Mouse (Mus musculus): Measurements from ENCODE around the gene Cux2.

Gene Cux2

GRCm38 (mm10) chr5:121968416-121968815 is 81.5 kb downstream of the Cux2 start:
- in situ Hi-C loops (cut with MboI; ENCODE audit: low sequenced_read_pairs): no loop called here

DNA sequence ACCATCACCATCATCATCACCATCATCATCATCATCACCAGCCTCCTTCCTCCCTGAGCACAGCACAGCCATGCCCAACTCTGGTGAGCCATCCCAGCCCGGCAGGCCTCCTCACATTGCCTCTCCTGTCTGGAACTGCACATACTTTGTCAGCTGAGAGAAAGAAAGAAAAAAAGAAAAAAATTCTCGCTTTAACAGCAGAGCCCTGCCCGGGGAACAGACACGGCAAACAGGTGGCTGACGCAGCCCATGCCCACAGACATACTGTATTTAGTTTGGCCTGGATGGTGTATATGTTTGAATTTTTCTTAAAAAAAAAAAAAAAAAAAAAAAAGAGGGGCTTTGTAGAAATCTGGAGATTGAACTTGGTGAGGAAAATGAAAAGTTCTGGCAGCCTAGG is 82.4 kb downstream of the Cux2 start:
- in situ Hi-C loops (cut with MboI; ENCODE audit: low sequenced_read_pairs): no loop called here

- in situ Hi-C loops (cut with MboI; ENCODE audit: low sequenced_read_pairs): no loop called here
Measured at GRCm38 (mm10) chr5:121966940-121967339, 83.0 kb downstream of the Cux2 start.

DNA sequence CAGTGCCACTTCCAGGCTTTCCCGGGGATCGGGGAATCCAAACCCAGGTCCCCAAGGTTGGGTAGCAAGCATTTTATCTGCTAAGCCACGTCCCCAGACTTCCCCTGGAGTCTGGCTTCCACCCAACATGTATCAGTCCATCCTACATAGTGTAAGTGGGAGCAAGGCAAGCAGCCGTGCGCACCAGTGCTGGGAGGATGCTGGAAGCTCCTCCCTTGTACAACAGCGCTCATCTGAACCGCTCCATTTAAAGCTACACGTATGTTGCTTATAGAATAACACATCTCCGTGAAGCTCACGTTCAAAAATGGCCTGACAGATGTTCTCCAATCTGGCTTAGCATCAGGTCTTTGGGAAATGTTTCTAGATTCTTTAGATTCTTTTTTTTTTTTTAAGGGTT is 86.9 kb downstream of the Cux2 start:
- in situ Hi-C loops (cut with MboI; ENCODE audit: low sequenced_read_pairs): no loop called here

GRCm38 (mm10) chr5:121962359-121962758 is 87.5 kb downstream of the Cux2 start:
- in situ Hi-C loops (cut with MboI; ENCODE audit: low sequenced_read_pairs): no loop called here

GRCm38 (mm10) chr5:121961256-121961655 is 88.6 kb downstream of the Cux2 start:
- in situ Hi-C loops (cut with MboI; ENCODE audit: low sequenced_read_pairs): no loop called here

DNA sequence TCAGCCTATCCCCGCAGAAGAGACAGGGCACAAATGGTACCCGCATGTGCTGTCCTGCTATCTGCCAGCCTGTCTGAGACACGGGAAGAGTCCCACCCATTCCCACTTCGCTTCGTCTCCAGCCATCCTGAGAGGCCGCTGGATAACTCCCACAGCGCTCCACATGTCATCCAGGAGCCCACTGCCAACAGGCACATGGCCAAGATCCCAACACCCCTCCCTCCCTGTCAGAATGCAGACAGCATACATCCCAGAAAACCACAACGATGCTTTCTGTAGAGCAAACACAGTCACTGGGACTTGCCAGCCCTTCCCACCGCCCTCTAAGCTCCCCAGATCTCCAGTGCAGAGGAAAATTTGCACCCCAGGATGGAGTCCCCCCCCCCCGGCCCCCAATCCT is 90.2 kb downstream of the Cux2 start:
- in situ Hi-C loops (cut with MboI; ENCODE audit: low sequenced_read_pairs): no loop called here

- in situ Hi-C loops (cut with MboI; ENCODE audit: low sequenced_read_pairs): no loop called here
Measured at GRCm38 (mm10) chr5:121958551-121958950, 91.4 kb downstream of the Cux2 start.

GRCm38 (mm10) chr5:121955806-121956205 is 94.1 kb downstream of the Cux2 start:
- in situ Hi-C loops (cut with MboI; ENCODE audit: low sequenced_read_pairs): no loop called here

- in situ Hi-C loops (cut with MboI; ENCODE audit: low sequenced_read_pairs): no loop called here
Measured at GRCm38 (mm10) chr5:121950175-121950574, 99.7 kb downstream of the Cux2 start.

DNA sequence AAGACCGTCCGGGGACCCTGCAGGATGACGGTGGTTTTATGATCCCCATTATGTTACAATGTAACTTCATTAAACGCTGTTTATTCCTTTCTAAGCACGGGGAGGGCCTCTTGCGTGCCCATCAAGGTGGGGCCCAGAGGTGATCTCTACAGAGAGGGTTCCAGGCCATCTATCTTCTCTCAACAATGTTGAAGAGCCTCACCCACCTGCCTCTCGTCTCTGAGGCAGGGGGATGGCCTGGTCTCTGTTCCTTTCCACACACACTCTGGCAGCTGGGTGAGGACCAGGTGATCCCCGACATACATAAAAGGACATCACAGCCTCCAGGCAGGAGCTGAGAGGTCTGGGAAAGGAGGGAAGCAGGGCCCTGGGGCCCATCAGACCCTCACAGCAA is 100.9 kb downstream of the Cux2 start:
- in situ Hi-C loops (cut with MboI; ENCODE audit: low sequenced_read_pairs): loop anchor here (10.0 kb wide), 1 partner anchor 136 kb away; no protein-coding TSS in a partner anchor

- in situ Hi-C loops (cut with MboI; ENCODE audit: low sequenced_read_pairs): loop anchor here (10.0 kb wide), 1 partner anchor 136 kb away; no protein-coding TSS in a partner anchor
Measured at GRCm38 (mm10) chr5:121948302-121949049, 101.4 kb downstream of the Cux2 start.

DNA sequence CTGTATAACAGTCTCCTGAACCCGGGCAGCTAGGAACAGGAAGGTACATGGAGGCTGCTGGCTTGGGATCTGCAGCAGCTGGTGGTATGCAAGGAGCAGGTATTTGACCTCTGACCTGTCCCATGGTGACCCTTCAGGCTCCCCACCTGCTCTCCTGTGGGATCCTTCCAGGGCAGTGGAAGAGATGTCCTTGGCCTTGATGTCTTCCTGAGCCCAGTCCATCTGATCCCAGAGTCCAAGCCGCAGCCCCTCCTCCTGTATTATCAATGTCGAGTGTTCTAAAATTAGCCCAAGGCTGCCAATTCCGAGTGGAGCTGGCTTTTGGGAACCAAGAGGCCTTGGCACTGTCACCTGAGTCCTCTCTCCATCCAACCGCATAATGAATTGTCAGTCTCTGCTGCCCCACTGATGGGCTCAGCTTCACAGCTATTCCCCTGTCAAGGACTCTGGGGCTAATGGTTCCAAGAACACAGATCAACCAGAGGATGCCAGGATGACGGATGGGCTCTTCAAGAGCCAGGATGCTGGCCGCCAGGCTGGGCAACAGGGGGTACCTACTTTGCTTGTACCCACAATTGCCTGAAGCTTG is 103.2 kb downstream of the Cux2 start:
- in situ Hi-C loops (cut with MboI; ENCODE audit: low sequenced_read_pairs): loop anchor here (10.0 kb wide), 1 partner anchor 138 kb away; no protein-coding TSS in a partner anchor

DNA sequence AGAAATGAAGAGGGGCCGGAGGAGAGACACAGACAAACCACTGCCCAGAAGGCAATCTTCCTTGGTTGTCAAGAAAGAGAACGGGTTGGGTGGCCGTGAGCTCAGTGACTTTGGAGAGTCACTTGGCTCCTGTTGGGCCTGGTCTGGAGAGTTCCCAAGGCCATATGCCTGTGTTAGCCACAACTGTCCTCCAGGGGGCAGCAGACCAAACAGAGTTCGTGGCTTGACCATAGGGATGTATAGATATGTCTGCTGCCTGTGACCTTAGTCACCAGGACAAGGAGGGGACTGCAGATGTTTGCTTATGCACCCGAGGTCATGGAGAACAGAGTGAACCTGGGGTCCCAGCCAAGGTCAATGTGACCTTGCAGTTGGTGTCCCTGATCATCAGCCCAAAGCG is 104.1 kb downstream of the Cux2 start:
- in situ Hi-C loops (cut with MboI; ENCODE audit: low sequenced_read_pairs): loop anchor here (10.0 kb wide), 1 partner anchor 139 kb away; no protein-coding TSS in a partner anchor

DNA sequence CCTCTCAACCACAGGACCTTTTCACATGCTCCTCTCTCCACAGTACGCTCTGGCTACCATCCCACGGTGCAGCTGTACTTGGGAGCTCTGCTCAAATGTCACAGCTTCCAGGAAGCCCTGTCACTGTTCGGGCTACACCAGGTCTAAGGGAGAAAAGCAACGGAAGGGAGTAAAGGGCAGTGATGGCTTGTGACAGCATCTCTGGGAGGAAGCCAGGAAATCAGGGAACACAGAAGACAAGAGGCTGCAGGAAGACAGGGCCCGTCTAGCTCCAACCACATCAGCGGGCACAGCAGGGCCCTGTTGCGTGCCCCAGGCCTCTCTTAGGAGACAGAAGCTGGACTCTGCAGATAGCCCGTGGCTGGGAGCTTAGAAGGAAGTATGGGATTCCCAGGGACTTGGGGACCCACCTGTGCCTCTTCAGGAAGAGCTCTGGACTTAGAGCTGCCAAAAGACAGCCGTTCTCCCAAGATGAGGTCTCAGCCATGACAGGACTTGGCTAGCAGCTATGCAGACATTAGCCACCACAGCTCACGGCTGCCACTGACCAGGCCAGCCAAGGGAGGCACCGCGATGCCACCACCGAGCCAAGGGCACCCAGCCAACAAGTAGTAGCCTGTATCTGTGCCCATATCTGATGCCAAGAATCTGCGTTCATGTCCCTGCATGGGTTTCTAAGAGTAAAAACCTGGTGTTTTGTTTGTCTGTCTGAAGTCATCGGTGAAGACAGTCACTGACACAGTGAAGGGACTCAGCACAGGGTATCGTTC is 105.7 kb downstream of the Cux2 start:
- in situ Hi-C loops (cut with MboI; ENCODE audit: low sequenced_read_pairs): loop anchor here (10.0 kb wide), 1 partner anchor 141 kb away; no protein-coding TSS in a partner anchor

- in situ Hi-C loops (cut with MboI; ENCODE audit: low sequenced_read_pairs): loop anchor here (10.0 kb wide), 1 partner anchor 141 kb away; no protein-coding TSS in a partner anchor
Measured at GRCm38 (mm10) chr5:121943472-121943871, 106.4 kb downstream of the Cux2 start.

GRCm38 (mm10) chr5:121938065-121938849 is 111.6 kb downstream of the Cux2 start:
- in situ Hi-C loops (cut with MboI; ENCODE audit: low sequenced_read_pairs): no loop called here

DNA sequence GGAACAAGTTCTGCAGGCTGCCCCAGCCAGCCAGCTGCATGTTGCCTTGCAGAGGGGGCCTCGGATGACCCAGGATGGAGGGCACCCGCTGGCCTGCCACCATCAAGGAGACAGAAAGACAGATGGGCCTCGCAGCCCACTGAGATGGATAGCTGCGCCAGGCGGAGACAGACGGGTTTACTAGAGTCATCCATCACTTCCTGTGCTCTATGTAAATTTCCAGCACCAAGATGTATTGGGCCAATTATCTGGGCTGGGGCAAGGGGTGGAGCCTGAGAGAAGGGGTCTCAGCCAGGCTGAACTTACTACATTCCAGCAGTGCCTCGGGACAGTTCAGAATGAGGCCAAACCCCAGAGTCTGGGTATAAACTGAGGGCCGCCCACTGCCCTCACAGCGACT is 119.6 kb downstream of the Cux2 start:
- in situ Hi-C loops (cut with MboI; ENCODE audit: low sequenced_read_pairs): no loop called here

DNA sequence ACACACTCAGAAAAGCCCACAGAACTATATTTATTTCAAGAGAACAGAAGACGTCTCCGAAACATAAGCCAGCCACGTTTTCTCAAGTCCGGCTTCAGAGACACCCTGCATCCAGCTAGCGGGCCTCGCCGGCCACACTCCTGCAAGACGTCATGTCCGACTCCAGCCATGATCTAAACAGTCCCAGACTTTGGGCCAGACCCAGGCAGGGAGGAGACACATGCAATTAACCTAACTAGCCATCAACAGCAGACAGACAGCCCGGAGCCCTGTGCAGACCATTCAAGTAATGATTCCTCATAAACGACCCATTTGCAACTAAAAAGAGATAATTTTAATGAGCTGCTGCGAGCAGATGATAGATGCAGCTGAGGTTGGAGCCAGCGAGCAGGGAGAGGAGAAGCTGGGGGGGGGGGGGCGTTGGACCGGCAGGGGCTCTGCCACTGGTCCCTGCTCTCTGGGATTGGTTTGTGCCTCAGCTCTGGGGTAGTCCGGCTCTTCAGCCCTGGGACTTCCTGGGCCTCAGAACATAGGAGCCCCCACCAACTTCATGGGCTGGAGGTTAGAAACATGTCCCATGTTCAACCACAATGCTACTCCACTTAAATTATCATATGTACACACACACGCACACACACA is 121.4 kb downstream of the Cux2 start:
- in situ Hi-C loops (cut with MboI; ENCODE audit: low sequenced_read_pairs): no loop called here

- in situ Hi-C loops (cut with MboI; ENCODE audit: low sequenced_read_pairs): no loop called here
Measured at GRCm38 (mm10) chr5:121926543-121926814, 123.4 kb downstream of the Cux2 start.

Measured in CH12F3 (cell line).